Mouse (Mus musculus): Measurements from ENCODE around the gene Fshr.
"Not testable (repeated sequence)": the region's sequence is repeated elsewhere in the genome, so short reads cannot be mapped to it uniquely, and the experiment has no call there.

Gene Fshr

DNA sequence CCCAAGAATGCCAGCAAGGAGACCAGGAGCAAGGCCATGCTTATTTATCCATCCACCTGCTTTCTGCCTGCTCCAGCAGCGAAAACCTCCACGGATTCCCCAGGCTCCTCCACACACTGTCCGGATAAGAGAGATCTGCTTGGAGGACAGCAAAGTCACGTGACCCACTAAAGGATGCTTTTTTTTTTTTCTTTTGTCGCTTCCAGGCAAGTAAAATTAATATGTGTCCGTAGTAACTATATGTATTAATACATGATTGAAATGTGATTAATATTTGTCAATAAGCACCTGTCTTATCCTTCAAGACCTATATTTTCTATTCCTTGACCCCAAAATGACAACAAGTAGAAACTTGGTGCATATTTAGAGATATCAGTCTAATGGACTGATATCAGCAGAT is at the start of gene Fshr:
Gene Fshr, minus strand, starts transcription at position 101 of the 400 bp plus-strand sequence.
- no peak for DNase-seq (ENCODE audit: low read depth, low spot score)

DNA sequence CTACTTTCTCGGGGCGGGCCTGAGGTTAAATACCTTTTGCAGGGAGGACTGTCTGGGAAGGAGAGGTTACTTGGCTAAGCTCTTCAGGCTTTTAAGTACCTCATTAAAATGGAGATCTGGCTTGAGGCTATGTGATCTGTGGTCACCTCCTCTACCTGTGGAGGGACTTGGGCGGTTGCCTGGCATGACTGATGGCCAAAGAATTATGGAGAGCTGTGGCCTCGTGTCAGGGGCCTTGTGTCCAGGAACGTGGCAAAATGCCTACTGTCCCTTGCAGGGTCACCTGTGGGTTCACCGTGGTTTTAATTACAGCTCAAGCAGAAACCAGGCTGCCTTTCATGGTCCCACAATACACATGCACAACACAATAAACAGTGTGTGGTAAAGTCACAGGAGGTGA is 1.7 kb upstream of the Fshr start:
- no peak for DNase-seq (ENCODE audit: low read depth, low spot score)

DNA sequence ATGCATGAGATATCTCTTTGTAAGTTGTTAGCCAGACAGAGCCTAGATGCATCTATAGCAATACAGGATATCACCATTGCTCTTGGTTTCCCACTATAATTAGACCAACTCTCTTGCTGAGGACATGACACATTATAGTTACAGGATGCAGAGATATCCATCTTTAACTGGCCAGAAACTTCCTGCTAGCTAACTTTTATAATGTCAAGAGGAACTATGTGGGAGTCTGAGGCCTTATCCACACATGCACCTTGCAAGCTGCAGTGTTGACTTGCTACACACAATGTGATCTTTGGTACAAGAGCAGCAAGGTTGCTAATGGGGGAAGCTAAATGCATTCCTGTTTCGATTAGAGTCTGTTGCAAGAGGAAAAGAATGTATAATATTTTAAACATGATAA is 26.9 kb downstream of the Fshr start:
- no peak for DNase-seq (ENCODE audit: low read depth, low spot score)

DNA sequence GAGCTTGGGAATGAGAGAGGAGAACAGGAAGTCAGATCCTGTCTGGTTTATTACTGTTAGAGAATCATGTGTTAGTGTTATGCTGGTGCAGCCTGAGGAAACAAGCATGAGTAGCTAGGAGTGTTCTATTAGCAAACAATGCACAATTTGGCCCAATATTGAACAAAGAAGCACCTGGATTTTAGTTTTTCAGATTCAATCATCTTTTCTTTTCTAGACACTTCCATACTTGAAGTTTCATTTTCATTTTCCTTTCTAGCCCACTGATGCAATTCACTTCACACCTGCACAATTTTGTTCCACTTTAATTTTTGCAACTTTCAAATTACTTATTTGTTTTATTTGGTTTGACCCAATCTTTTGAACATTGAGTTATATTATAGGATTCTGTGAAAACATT is 35.7 kb downstream of the Fshr start:
- no peak for DNase-seq (ENCODE audit: low read depth, low spot score)

DNA sequence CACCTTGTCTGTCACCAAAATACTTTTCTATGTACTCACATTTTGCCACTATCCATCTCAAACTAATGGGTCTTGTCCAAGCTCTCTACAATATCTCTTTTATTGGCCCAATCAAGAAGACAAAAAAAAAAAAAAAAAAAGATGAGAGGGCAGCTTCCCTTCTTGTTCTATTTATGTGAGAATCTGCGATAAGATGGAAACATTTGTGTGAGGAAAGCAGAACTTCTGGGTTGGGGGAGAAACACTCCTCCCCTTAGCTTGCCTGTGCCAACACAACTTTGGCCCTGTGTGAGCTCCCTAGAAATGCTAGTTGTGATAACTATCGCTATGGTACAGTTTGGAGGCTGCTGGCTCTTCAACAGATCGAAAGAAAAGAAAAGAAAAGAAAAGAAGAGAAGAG is 38.0 kb downstream of the Fshr start:
- no peak for DNase-seq (ENCODE audit: low read depth, low spot score)

DNA sequence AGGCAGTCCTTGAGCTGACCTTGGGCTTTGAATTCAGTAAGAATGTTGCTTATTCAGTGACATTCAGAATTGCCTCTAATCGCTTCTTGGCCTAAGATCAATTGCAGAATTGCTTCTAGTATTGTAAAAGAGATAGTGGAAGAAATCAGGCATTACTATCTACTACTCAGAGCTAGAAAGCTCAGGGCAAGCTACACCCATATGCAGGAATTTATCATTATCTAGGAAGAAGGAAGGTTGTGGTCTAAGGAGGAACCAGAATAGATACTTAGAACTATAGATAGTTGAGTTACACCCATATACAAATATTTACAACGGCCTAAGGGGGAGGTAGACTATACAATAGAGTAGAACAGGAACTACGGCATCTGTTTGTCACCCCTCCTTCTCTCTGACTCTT is 41.1 kb downstream of the Fshr start:
- DNase-seq (ENCODE audit: low read depth, low spot score) = not testable (repeated sequence)

DNA sequence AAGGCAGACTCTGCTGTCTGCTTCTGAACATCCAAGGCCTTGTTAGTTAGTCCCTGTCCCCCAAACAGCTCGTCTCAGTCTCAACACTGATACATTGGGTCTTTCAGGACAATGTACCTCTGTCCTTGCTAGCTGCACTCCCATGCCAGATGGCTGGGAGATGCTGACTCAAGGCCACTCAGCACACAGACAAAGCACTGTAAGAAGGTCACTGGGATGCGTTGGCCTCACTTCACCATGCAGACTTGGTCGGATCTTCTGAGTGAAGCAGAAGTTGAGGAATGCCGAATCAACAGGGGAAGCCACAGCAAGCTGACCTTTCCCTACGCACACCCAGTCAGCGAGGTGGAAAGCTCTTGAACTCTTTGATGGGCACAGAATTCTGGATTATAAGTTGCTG is 55.7 kb downstream of the Fshr start:
- DNase-seq (ENCODE audit: low read depth, low spot score) = no peak

DNA sequence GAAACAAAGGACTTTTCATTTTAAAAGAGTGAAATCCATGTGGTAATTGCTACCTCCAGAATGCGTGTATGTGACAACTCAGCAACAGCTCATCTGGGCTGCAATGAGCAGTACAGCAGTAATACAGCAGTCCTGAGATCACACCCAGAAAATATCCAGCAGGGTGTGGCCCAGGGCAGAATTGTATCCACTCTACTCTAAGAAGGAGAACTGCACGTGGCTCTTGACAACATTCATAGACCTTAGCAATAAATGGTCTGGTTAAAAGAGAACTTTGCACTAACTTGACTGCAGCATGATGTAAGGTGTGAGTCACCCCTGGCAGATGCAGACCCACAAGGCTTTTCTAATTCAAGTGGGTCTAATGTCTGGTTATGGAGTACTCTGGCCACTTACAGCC is 80.5 kb downstream of the Fshr start:
- DNase-seq (ENCODE audit: low read depth, low spot score) = no peak

DNA sequence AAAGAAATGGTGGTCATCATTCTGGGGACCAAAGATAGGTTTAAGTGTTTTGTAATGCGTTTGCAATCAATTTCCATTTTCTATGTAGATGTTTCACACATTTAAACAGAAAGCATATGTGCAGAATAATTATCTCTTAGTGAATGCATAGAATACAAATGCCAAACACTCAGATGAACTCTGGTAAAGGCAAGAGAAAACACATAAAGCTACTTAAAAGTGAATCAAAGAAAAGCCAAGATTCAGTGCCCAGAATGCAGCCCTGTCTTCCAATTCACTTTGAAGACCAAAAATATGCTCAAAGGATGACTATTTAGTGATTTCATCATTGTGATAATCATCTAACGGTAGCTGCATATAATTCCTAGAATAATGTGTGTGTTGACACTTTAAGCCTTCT is 81.2 kb downstream of the Fshr start:
- no peak for DNase-seq (ENCODE audit: low read depth, low spot score)

DNA sequence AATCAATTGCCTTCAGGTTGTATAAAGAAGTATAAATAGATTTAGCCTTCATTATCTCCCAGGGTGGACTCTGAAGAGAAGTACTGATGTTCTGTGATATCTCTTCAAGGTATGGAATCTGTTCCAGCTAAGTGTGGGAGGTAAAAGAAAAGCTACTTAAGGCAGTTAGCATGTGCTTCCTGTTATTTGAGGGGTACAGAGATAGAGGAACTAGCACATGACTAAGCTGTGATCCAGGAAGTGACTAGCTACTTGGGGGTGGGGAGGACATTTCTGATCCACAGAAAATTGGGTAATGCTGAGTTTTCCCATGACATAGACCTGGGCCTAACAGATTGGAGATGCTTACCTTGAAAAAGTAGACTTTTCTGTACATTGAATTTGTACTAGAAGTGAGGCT is 86.5 kb downstream of the Fshr start:
- no peak for DNase-seq (ENCODE audit: low read depth, low spot score)

DNA sequence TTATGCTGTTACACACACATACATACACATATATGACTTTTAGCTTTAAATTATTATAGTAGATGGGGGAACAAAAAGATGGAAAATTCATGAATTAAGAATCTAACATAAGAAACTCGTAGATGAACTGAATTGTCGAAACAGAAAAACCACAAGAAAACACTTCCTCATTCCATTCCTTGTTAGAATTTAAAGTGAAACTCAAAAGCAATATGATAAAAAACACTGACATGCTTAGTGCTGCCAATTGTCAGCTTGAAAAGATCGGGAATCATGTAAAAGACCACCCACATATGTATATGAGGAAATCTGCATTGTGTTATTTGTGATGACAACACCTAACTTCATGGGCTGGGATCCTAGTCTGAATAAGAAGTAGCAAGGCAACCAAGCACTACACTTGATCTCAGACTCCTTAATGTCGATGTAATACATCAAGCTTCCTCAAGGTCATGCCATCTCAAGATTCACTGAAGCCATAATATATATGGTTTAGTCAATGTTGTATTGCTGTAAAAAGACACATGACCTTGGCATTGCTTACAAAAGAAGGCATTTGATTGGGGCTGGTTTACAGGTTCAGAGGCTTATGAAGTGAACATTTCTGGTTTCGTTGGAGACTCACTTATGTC is 99.6 kb downstream of the Fshr start:
- no peak for DNase-seq (ENCODE audit: low read depth, low spot score)

DNA sequence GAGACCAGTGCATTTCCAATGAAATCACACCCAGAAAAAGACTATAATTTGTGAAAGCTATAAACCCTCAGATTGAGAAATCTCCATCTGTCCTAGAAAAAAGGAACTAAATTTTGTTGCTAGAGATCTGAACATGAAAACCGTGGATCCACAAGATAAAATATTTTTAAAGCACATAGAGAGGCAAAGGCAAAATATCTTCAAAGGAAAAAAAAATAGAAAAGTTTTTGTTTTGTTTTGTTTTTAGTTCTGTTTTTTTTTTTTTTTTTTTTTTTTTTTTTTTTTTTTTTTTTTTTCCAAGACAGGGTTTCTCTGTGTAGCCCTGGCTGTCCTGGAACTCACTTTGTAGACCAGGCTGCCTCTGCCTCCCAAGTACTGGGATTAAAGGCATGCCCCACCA is 100.7 kb downstream of the Fshr start:
- DNase-seq (ENCODE audit: low read depth, low spot score) = not testable (repeated sequence)

DNA sequence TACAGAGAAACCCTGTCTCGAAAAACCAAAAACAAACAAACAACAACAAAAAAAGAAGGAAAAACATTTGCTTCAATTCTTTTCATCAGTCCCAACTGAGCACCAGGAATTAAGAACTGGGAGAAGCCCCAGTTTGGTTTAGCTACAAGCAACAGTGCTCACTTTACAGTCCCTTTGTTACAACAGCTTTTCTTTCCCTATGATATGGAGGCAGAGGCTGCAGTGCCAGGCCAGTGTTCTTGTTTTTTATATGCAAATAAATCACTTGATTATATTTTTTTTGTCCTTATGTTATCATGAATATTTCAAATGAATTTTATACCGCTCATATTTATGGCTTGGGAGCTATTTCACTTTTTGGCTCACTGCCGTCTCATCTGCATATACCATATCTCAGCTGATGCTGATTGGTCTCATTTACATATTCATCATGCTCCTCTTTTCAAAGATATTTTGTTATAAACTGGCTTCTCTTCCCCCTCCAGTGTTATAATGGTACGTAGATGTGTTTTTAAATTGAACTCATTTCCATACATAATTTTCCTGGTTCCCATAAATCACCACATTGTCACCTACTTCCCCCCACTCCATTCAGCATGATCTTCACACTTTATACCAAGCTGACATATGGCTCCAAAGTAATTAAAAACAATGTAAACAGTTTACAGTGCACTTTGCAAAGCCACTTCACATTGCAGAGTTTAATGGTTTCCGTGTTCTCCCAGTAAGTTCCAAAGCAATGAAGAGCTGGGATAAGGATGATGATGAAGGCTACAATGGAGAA is 110.6 kb downstream of the Fshr start:
- no peak for DNase-seq (ENCODE audit: low read depth, low spot score)

DNA sequence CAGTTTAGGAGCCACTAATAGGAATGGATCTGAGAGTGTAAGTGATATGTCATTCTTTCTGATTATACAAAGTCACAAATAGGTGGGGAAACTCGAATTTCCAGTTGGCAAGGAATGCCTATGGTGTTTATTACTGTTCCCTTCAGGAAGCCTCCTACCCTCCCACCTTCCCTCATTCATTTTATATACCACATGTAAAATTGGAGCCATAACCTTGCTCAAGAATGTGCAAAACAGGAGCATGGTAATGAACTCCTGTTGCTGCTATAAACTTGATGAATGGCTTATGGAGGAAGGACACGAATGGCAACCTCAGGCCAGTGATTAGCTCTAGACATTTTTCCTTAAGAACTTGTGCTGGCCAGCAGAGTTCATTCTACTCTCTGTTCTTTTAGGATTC is 117.6 kb downstream of the Fshr start:
- no peak for DNase-seq (ENCODE audit: low read depth, low spot score)

DNA sequence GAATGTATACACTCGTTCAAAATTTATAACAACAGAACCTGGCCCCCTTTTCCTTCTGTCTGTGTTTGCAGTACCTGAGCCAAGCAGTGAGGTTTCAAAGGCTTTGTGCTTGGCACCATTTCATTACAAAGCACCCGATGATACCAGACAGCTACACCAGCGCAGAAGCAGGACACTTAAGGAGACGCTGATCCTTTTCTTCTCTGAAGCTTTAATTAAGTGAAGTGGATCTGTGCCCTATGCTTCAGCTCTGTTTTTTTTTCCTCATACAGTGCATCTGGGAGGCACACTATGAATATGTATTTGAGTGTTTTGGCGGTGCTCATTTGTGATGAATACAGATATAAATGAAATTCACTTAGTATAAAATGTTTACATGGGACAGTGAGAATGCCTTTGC is 120.8 kb downstream of the Fshr start:
- DNase-seq (ENCODE audit: low read depth, low spot score) = no peak

DNA sequence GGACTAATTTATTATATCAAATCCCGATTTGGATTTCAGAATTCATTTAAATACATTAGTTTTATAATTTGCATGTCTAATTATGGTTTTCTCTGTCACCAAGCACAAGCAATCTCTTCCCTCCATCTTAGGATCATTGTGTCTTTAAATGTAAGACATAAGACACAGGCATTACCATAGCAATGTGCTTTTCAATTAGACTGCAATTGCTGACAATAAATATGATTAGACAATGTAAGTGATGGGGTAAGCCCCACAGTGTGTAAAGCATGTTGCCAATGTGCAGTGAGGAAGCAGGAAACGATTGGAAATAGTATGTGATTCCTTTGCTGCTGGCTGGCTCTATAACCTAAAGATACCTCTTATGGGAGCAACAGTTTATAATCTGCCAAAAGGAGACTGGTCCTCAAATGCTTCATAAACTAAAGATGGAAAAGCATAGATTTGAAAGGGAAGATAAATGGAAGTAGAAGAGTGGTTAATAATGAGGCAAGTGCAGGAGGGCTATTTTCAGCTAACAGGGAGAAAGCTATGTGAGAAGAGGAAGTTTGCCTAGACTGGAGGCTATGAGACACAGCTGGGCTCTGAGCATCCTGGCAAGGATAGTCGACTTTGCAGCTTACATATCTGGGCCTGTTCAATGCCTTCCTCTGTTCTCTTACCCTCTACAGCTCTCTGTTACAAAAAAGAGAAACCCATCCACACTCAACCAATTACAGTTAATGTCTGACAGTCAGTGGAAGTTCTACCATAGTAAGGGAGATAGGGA is 136.0 kb downstream of the Fshr start:
- no peak for DNase-seq (ENCODE audit: low read depth, low spot score)

DNA sequence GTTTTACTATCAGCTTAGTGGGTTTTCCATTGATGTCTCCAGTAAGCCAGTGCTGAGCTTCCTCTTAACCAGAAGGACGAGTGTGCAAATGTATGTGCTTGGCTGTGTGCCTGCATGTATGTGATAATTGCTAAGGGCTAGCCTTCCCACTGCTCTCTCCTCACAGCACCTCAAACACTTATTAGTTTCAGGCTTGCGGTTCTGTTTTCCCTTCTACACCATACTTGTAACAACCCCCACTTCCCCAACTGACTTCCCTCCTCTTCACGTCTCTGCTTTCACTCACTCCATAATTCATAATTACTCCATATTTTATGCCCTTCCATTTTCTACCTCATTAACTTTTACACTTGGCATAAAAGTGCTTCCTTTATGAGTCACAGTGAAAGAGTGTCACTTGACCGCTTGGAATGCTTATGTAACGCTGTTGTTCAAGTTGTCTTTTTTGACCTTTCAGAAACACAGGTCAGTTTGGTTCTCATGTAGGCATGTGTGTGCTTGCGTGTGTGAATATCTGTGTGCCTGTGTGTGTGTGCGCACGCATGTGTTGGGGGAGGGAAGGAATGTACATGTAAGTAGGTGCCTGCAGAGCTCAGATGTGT is 138.0 kb downstream of the Fshr start:
- DNase-seq (ENCODE audit: low read depth, low spot score) = no peak

DNA sequence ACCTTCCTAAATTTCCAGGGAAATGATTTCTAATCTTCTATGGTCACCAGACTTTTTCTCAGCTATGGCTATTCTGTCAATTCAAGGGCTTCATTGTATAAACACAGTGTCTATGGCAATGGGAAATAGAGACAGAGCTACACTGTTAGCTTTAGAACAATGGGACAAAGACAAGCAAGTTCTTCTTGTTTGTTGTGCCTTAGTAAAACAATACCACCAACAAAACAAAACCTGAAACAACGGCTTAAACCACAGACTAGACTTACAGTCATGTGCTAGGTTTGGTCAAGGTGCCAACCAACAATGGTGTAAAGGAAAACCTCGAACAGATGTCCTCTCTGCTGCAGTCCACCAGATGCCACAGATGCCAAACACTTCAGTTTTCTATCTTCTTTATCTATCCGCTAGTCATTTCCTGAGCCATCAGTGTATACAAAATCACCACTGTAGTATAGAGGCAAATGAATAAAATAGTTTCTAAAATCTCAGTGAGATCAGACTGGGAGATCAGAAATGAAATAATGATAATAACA is 149.4 kb downstream of the Fshr start:
- DNase-seq (ENCODE audit: low read depth, low spot score) = no peak

DNA sequence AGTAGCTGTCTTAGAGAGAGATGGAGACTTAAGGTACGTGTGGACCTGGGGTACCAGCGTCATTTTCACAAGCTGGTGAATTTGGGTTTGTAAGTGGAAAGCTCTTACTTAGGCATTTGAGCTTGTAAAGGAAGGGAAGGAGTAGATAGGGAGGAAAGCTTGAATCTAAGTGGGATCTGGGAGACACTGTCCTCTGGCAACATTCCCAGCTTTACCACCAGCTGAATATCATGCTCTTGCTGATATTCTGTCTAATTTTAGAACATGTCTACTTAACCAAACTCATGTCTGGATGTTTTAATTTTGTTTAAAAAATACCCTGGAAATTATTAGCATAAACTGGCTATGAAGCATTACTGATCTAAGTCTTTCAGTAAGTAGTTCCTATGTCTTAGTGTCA is 151.4 kb downstream of the Fshr start:
- no peak for DNase-seq (ENCODE audit: low read depth, low spot score)

DNA sequence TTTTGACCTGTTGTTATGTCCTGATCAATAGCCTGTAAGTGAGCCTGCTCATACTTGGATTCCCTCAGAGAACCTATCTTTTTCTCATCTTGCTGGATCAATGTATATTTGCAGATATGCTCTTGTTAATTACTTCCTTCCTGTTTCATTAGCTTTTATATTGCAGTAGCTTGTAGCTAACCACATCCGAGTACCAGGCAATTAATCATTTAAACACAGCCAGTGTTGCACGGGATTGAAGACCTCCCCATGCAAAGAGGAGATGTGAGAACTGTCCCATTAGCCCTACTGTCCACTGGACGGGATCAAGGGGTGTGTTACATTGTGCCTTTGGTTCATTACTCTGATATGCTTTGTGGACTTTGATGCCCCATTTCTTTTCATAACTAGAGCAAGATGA is 154.5 kb downstream of the Fshr start:
- DNase-seq (ENCODE audit: low read depth, low spot score) = no peak

DNA sequence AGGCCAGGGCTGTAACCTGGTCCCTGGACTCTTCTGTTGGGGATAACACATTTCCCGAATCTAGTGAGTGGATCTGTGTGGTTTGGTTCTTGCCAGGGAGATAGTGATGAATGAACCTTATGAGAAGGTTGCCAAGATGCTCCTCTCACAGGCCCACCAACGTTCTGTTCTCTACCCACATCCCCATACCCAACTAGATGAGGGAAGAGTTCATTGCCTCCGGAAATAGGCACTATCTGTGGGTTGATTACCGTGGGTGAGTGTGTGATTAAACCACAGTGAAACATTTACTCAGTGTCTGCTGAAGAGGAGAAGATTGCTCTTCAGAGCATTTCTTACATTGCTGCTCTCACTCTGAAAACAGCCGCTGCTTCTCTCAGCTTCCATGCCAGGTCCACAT is 163.8 kb downstream of the Fshr start:
- no peak for DNase-seq (ENCODE audit: low read depth, low spot score)

DNA sequence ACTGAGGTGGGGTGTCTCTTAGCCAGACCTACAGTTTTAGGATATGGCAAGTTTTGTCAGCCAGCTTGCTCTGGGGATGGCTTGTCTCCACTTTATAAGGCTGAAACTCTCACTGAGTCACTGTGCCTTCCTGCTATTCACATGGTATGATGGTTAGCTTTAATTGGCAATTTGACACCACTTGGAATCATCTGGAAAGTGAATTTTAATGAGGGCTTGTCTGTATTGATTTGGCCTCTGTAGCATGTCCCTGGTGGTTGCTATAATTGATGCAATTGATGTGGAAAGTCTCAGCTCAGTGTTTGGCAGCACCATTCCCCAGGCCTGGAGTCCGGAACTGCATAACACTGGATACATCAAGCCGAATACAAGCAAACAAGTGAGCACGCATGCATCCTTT is 164.4 kb downstream of the Fshr start:
- DNase-seq (ENCODE audit: low read depth, low spot score) = no peak

Data from R1 (cell line).